Mouse (Mus musculus): ENCODE measurements around the gene Khdrbs1.

GRCm38 (mm10) chr4:129654770-129655169 is 87.3 kb downstream of the Khdrbs1 start:
- no peak for TF ChIP-seq CTCF (conservative IDR thresholded peaks at IDR 0.05; ENCODE audit: low read length)
- TF ChIP-seq POU5F1 (IDR thresholded peaks at IDR 0.05; ENCODE audit: borderline replicate concordance, low read length): no peak
